Mouse (Mus musculus): ENCODE results near the gene Cap2.

DNA sequence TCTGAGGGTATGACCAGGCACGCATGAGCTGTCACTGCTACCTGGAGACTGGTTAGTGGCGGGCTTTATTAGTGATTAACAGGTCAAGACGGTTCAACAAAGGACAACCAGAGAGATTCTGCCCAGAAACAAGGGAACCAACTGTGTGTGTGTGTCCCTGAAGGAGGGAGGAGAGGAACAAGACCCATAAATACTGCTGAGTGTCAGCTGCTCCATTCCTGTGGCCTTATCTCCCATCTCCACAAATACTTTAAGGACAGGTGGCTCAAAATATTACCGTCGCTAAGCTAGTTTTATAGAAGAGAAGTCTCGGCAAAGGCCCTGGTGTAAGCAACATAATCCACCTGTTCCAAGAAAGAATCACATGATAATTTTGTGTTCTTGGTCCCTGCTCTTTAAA, 127.7 kb downstream of the Cap2 start:
- no peak for TF ChIP-seq CTCF (conservative IDR thresholded peaks at IDR 0.05; ENCODE audit: low read length)
- no peak for TF ChIP-seq NANOG (IDR thresholded peaks at IDR 0.05; ENCODE audit: borderline replicate concordance, low read length)

Data from E14TG2a.4 (cell line).